Mouse (Mus musculus) small intestine, adult 2 months (tissue): Measurements from ENCODE around the gene Dok5.

Source experiments
- CTCF ChIP-seq: fragments of 200-500 bp; IDR thresholded peaks from 2 replicates; pipeline ENCODE4 v1.5.1; 2012; ENCODE audit warnings: low read depth, mild to moderate bottlenecking, control low read depth, inconsistent platforms, low read length, moderate library complexity, mixed read lengths; ENCODE audit not compliant: insufficient replicate concordance, insufficient read length; ENCODE audit errors: extremely low read depth
- POLR2A ChIP-seq: fragments of 200-500 bp; IDR thresholded peaks from 2 replicates; pipeline ENCODE4 v1.6.1; 2012; ENCODE audit warnings: low read depth, mild to moderate bottlenecking, control low read depth, inconsistent platforms, low read length, moderate library complexity

- TF ChIP-seq POLR2A (no peak), CTCF (no peak)
Measured at GRCm38 (mm10) chr2:170776107-170776506, 44.5 kb downstream of the Dok5 start.
